Mouse (Mus musculus) C2C12 (cell line): ENCODE measurements around the gene Whamm.

Source experiments
- CEBPB ChIP-seq: IDR thresholded peaks from one replicate; pipeline ENCODE4 v1.6.1; 2011; ENCODE audit warnings: low read depth, mild to moderate bottlenecking, control low read depth, moderate library complexity
- CTCF ChIP-seq: IDR thresholded peaks from one replicate; pipeline ENCODE4 v1.5.1; 2011; ENCODE audit not compliant: control insufficient read depth, insufficient read depth, insufficient read length
- FOSL1 ChIP-seq: IDR thresholded peaks from one replicate; pipeline ENCODE4 v1.8.0; 2011; ENCODE audit warnings: mild to moderate bottlenecking, low read length; ENCODE audit not compliant: poor library complexity, insufficient read depth, severe bottlenecking
- MAX ChIP-seq: IDR thresholded peaks from one replicate; pipeline ENCODE4 v1.6.1; 2011; ENCODE audit warnings: mild to moderate bottlenecking, control low read depth
- MYOD1 ChIP-seq: IDR thresholded peaks from one replicate; pipeline ENCODE4 v1.6.1; 2011; ENCODE audit warnings: low read depth; ENCODE audit not compliant: control insufficient read depth, insufficient read length
- MYOG ChIP-seq: IDR thresholded peaks from one replicate; pipeline ENCODE4 v1.6.1; 2011; ENCODE audit not compliant: control insufficient read depth, insufficient read length; ENCODE audit errors: extremely low read depth
- USF1 ChIP-seq: IDR thresholded peaks from one replicate; pipeline ENCODE4 v1.6.1; 2011; ENCODE audit warnings: low read depth, mild to moderate bottlenecking, control low read depth, moderate library complexity

GRCm38 (mm10) chr7:81612856-81613635 lies 42.0 kb downstream of the Whamm start:
- TF ChIP-seq CTCF (no peak), MAX (no peak), USF1 (no peak), MYOD1 (no peak), FOSL1 (no peak), CEBPB (no peak), MYOG (no peak)
